Mouse (Mus musculus): ENCODE measurements around the gene Shc2.

DNA sequence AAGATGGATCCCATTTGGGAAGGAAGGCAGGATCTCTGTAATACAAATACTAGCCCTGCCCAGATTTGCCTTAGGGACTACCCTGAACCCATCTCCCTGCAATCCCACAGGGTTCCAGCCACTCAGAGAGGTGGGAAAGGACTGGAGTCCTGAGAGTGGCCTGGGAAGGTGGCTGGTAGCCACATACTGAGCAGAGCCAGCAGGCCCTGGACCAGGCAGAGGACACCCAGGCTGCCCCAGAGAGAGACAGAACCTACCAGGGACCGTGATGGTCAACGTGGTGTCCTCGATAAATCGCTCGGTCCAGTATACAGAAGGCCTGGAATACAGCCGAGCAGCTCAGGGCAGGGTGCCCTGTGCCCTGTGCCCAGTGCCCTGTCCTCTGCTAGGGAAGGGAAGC lies 52.6 kb downstream of the Shc2 start:
- TF ChIP-seq CTCF (conservative IDR thresholded peaks at IDR 0.05; ENCODE audit: insufficient read depth, insufficient read length, low read depth, low read length) = no peak
- no peak for TF ChIP-seq POLR2A (IDR thresholded peaks at IDR 0.05; ENCODE audit: low read depth, low read length)
